Mouse (Mus musculus): ENCODE measurements around the gene Dhx58.

Gene Dhx58

DNA sequence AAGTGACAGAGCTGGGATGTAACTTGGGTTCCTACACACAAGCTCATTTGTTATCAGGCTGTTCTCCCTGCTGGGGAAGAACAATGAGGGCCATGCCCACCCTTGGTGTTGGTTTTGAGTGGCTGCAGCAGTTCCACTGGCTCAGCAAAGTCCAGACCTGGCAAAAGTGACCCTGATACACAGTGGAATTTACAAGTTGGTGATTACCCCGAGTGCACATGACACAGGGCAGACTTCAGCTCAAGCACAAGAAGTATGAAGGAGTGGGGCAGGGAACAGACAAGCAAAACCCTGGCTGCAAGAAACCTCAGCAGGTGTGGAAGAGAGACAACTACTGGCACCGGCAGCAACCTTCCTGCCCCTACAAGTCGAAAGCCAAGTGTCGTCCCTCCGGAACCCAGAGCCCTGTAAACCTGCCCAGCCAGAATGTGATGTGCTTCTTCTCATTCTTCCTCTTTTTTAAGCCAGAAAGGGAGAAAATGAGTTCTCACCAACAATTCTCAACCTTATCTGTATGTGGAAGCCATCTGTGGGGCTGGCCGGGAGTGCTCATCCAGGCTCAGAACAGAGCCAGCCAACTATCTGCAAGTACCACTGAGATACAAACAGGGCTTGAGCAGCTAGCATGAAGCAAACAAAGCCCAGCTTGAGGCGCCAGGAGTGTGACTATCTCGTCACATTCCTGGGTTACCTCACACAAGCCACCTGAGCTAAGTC, 17.9 kb upstream of the Dhx58 start:
- no peak for DNase-seq (ENCODE audit: low spot score)

DNA sequence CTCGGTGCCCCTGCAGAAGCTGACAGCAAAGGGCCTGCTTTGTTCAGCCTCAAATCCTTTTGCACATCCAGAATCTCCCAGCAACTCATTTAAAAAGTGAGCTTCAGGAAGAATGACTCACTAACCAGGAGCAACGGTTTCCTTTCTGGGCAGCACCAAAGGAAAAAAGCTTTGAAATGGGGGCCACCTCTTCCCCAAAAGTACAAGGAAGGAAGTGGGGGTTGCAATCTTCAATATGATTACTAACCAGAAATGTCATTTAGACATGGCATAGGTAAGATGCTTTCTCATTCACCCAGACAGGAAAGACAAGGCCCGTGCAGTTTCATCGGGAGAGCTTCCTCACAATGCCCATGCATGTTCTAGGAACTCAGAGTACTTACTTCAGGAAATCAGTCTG, 17.2 kb upstream of the Dhx58 start:
- DNase-seq (ENCODE audit: low spot score), result no peak

DNA sequence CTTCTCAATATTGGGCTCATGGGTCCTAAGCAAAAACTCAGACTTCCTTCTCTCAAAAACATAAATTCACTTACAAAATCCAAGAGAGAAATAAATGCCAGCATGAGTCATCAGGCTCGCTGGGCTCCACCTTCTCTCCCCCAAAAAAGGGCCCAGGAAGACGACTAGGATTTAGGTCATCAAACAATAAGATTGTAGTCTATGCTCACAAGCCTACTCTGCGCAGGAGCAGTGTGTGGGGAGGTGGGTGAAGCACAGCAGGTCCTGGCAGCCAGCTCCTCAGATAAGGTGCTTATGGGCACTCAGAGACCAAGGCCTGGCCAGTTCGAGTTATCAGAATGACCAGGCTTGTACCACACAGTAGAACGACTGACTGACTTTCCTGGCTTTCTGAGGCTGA, 16.3 kb upstream of the Dhx58 start:
- no peak for DNase-seq (ENCODE audit: low spot score)

DNA sequence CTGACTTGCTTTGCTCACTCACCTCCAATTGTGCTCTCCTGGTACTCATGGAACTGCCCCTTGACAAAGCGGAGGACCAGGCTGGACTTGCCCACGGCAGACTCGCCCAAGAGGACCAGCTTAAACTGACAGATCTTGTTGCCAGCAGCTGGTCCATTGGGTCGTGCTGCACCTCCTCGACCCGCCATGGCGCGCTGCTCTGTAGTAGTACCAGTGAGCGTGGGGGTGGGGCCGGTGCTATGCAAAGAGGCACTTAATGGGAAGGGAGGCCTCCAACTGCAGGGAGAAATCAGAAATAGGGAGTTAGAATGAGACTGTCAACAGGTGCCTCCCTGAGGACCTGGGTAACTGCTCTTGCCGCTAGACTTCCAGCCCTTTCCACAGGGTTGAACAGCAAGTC, 15.8 kb upstream of the Dhx58 start:
- no peak for DNase-seq (ENCODE audit: low spot score)

DNA sequence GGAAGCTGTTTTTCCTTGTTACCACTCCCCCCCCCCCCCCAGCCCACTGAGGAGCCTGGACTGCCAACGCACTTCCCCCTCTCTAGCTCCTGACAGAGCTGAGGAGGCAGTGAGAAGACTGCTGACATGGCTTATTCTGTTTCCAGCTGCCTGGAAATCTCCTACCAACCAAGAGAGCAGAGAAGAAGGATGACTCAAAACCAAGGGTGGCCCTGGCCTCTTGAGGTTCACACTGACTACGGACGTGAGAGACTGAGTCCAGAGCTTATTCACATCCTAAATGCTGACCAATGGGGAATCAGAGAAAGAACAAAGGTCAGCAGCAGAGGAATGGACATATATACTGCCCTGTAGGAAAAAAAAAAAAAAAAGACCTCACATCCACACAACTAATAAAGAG, 15.2 kb upstream of the Dhx58 start:
- no peak for DNase-seq (ENCODE audit: low spot score)

DNA sequence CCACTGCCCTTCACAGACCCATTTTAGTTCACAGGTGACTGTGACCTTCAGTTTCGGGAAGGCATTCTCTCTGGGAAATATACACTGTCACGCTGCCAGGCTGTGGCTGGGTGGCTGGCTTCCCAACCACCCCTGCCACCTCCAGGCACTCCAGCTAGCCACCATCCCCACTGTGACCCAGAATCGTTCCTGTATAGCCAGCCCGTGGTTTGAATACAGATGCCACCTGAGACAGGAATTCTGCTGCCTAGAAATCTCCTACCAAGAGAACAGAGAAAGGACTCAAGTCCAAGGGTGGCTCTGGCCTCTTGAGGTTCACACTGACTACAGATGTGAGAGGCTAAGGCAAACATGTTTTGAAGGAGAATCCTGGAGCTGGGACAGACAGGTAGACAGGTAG, 14.8 kb upstream of the Dhx58 start:
- DNase-seq (ENCODE audit: low spot score), result no peak

DNA sequence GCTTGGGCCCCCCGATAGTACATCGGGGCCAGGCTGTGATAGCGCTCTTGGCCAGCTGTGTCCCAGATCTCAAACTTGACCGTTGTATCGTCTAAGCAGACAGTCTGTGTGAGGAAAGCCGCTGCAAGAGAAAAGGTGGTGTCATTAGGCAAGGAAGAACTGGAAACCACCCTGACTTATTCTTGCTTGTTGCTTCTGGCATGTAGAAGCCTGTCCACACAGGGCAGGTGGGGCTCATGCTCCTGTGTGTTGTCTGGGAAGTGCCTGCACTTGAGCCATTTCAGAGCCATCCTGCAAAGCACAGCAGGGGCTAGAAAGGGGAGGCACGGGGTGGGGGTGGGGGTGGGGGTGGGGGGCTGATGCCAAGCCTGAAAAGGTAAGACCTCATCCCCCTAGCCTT, 14.4 kb upstream of the Dhx58 start:
- DNase-seq (ENCODE audit: low spot score), result no peak

DNA sequence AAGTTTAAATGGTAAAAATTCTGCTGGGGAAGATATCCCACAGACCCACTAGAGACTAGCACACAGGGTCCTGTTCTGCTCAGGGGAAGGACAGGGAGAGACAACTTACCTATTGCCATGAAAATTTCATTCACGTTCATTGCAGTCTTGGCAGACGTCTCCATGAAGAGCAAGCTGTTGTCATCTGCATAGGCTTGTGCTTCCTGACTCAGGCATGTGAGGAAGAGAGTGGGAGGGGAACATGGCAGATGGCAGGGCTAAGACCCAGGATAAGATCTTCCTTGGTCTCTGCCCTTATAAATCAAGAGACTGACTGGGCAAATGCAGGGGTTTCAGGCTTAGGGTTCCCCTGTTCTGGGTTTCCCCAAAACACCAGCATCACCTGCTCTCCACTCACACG, 12.6 kb upstream of the Dhx58 start:
- DNase-seq (ENCODE audit: low spot score), result no peak

DNA sequence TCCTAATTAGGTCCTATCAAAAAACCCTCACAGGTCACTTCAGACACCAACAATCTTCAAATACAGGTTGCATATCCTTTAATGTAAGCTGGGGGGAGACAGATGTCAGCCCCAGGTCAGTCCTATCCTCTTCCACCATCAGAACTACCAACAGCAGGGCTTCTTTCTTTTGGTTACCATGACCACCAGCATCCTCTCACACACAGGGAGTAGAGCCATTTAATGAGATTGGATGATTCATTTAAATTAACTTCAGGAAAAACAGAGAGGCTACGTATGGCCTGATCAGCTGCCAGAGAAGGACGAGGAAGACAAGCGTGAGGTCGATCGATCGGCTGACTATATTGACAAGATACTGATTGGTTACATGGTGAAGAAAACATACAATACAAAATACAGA, 10.9 kb upstream of the Dhx58 start:
- no peak for DNase-seq (ENCODE audit: low spot score)

DNA sequence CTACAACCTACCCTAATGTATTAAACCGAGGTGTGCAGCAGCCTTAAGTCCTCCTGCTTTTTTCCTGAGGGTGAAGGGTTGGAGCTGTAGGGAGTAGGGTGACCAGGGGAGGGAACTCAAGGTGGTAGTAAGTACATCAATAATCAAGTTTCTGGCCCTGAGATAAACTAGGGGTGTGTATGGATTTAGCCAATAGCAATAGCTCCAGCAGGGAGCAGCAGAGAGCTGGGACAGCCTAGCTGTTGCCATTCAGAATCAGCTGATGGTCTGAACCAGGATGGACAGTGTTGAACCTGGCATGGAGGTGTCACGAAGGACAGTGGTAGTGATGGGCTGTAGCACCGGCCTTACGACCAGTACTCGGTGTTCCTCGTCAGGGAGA, 10.5 kb upstream of the Dhx58 start:
- DNase-seq (ENCODE audit: low spot score), result peak; percentile 88

DNA sequence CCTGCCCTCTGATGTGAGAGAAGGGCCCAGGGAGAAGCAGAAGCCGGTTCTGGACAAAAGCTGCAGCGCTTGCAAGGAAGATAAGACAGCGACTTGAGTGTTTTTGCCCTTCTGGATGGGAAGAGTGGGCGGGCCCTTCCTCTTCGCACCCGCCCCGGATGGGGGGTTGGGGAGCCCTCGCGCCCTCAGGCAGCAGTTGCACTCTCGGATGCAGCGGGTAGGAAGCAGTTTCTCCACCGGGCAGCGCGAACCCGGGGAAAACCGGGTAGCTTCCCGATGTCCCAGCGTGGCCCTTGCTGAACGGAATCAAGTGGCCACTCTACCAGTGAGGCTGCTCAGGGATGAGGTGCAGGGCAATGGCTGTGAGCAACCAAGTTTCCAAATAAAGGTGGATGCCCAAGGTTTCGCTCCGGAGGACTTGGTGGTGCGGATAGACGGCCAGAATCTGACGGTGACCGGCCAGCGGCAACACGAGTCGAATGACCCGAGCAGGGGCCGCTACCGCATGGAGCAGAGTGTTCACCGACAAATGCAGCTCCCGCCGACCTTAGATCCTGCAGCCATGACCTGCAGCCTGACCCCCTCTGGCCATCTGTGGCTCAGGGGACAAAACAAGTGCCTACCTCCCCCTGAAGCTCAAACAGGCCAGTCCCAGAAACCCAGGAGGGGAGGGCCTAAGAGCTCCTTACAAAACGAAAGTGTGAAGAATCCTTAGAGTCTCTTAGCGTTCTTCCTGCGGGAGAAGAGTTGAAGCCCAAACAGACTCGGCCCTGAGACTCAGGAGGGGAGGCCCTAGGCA, 9.9 kb upstream of the Dhx58 start, which contains the start of gene Hspb9:
Gene Hspb9, plus strand, starts transcription at position 116 of the 799 bp plus-strand sequence.
- DNase-seq (ENCODE audit: low spot score), result no peak

DNA sequence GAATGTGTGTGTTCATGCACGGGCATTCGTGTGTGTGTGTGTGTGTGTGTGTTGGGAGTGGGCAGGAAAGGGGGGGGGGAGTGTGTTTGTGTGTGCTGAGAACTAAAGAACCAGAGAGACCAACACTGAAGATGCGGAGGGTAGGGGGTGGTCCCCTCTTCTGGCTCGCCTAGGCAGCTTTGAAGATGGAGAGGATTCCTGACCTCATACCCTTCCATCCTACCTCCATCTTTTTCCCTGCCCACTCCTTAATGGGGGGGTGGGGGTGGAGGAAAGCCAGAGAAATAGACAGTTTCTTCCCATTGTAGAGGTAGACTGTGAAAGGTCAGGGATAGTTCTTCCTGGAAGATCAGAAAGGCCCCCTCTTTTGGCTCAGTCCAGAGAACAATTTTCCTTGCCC, 9.1 kb upstream of the Dhx58 start:
- DNase-seq (ENCODE audit: low spot score), result no peak

DNA sequence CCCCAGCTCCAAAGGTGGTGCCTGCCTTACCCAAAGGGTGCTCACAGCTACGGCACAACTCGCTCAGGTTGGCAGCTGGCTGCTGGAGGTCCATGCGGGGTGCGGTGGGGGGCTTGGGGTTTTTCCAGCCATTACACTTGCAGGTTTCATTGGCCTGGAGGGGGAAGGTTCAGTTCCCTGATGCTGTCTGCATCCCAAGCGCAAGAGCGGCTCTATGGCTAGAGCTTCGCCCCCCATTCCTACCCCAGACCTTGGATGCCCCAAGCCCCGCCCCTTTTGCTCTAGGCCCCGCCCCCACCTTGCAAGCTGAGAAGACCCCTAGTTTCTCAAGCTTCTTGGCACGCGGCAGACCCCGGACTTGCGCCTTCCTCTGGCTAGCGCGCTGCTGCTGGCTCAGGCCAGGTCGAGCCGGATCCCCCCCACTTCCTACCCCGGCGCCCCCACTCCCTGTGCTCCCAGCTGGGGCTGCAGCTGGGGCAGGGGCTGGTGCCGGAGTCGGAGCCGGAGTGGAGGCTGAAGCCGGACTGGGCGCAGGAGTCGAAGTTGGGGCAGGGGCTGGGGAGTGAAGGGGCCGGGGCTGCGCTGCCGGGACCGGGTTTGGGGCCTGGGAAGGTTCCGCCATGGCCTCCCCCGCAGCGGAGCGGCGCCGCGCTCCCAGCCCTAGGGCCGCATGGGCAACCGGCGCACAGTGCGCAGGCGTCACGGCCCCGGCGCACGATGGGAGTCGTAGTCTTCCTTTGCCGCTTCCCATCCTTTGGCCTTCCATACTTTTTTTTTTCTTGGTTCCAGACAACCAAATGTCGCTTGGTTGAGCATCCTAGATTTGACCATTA, 7.9 kb upstream of the Dhx58 start, which contains the start of gene Kat2a:
Gene Kat2a, minus strand, starts transcription at position 683 of the 833 bp plus-strand sequence.
- no peak for DNase-seq (ENCODE audit: low spot score)

DNA sequence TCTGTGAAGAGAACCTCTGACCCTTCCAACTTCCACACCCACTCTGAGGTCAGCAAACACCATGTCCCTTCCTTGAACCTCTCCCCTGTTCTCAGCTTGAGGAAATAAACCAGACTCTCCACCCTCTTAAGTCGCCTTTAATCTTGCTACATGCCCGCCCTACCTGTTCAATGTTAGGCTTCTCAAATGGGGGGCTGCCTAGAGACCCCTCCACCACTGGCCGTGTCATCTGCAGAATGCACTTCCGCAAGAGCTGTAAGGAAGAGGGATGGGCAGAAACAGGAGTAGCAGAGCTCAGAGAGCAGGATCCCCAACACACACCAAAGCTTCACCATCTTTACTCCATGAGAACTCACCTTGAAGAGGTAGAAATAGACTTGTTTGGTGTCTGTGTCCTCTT, 6.9 kb upstream of the Dhx58 start:
- DNase-seq (ENCODE audit: low spot score), result no peak

DNA sequence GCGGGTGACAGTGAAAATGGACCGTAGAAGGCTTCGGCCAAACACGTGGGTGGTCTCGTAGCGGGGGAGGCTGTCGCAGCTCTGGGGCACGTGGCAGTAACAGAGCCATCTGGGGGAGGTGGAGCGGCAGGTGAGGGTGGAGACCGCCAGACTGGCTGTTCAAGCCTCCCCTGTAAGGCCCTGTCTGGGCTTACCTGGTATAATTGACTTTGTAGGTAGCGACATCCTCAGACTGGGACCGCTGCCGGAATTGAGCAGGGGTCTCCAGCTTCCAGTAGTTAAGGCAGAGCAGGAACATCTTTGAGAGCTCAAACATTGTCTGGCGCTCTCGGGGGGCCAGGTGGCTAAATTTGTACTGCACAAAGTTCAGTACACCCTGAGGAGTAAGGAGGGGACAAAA, 6.5 kb upstream of the Dhx58 start:
- no peak for DNase-seq (ENCODE audit: low spot score)

DNA sequence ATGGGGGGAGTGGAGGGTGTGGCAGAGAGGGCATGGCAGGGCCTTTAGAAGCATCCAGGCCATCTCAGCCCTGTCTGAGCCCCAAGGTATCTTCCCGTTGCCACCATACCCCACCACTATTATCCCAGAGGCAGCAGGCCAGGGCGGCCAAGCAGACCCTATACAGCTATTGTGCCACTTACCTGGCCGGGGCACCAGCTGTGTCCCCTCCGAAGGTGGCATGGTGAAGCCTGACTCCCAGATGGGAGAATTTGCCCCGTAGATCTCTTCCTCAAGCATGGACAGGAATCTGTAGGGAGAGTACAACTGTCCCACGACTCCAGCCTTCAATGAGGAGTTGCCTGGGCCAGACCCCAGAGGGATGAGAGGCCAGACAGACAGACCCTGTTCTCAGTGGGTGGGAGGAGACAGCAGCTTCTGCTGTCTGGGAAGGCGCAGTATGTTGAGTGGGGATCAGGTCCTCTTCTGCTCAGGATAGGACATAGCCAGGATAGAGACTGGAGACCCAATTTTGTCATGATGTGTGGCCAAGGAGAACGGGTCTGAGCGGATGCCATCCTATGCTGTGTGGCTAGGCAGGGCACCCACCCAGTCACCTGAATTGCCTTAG, 5.2 kb upstream of the Dhx58 start:
- DNase-seq (ENCODE audit: low spot score), result no peak

DNA sequence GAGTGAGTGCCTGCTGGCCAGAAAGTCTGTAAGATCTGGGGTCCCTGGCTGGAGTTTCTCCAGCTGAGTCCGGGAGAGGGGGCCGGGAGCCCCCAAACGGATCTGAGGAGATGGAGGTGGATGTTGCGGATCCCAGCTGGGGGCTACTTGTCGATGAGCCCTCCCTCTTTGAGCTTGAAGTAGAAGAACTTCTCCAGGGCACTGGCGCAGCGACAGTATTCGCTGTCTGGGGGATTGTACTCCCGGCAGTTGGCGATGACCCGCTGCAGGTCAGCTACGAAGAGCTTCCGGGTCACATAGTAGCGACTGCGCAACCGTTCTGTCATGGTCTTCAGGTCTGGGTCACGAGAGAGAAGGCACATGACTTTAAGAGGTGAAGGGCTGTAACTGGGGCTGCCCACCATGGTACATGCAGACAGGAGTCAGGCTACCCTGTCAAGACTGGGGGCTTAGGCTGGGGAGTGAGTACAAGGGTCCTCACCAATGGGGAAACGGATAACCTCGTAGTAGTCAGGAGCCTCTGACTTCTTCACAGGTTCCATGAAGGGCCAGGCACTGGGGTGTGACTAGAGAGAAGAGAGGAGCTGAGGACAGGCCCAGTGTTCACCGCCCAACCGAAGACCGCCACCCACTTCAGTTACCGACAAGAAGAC, 1.1 kb upstream of the Dhx58 start:
- no peak for DNase-seq (ENCODE audit: low spot score)

DNA sequence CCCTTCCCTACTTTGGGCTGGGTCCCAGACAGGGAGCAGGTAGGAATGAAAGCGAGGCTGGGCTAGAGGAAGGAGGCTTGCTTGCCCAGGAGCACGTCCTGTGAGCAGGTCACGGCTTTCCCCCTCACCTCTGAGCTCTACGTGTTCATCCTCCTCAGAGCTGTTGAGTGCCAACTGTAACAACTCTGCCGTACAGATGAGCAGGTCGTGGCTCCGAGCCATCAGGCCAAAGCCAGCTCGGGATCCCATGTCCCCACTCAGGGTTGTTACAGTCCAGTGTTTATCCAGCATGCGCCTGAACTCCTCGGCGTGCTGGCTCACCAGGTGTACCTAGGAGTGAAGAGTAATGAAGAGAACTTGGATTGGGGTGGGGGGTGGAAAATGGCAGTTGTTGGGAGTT, 705 bp downstream of the Dhx58 start:
- DNase-seq (ENCODE audit: low spot score), result no peak

DNA sequence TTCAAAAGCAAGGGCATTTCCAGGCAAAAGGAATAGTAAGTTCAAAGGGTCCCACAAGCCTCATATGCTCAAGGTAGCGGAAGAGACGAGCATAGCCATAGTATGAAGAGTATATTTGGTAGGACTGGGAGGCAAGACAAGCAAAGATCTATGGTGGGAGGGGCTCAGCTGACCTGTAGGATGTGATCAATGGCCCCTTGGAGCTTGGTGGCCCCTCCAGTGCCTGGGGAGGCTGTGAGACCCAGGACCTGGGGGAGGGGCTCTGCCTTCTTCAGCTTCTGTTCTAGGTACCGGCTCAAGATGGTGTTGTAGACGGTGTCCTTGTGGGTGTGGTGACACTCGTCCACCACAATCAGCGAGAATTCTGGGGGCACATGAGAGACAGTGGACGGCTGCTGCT, 1.2 kb downstream of the Dhx58 start:
- DNase-seq (ENCODE audit: low spot score), result no peak

DNA sequence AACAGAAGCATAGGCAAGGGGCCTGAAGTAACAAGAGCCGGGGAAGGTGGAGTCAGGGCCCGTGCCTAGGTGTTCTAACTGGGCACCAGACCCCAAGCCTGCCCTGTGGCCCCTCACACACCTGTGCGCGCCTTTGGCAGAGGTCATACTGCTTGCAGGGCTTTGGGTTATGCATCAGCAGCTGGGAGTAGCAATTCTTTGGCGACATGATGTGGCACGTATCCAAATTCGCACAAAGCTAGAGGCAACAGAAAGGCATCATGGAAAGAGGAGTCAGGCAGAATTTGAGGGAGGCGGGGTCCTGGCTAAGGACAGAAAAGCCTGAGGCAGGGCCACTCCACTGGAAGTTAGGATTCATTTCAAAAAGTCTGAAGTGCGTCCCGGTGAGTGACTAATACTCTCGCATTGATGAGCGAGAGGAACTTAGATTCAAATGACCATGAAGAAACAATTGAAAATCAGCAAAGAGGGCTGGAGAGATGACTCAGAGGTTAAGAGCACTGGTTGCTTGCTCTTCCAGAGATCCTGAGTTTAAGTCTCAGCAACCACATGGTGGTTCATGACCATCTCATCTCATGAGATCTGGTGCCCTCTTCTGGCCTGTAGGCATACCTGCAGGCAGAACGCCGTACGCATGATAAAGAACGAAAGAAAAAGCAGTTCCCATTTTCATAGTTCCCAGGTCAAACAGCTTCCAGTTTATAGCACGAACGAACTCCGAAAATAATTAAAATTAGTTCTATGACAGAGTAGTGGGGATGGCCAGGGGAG, 1.8 kb downstream of the Dhx58 start:
- DNase-seq (ENCODE audit: low spot score), result peak; percentile 75

DNA sequence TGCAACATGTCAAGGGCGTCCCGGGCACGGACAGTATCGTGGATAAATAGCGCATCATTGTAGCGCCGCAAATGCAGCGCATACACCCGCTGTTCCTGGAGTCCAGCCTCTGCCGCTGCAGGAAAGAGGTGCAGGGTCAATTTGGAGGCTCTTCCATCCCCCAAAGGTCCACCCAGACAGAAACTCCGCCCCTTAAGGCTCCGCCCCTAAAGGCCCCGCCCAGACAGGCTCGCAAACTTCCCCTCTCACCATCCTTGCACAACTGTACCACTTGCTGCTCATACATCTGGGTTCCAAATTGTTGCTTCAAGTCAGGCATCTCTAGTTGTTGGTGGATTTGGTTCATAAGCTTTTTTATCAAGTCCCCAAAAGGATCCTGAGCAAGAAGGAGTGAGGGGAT, 2.8 kb downstream of the Dhx58 start:
- no peak for DNase-seq (ENCODE audit: low spot score)

Data from layer of hippocampus, adult 9-10 months (tissue).